In the genomic region with DNA sequence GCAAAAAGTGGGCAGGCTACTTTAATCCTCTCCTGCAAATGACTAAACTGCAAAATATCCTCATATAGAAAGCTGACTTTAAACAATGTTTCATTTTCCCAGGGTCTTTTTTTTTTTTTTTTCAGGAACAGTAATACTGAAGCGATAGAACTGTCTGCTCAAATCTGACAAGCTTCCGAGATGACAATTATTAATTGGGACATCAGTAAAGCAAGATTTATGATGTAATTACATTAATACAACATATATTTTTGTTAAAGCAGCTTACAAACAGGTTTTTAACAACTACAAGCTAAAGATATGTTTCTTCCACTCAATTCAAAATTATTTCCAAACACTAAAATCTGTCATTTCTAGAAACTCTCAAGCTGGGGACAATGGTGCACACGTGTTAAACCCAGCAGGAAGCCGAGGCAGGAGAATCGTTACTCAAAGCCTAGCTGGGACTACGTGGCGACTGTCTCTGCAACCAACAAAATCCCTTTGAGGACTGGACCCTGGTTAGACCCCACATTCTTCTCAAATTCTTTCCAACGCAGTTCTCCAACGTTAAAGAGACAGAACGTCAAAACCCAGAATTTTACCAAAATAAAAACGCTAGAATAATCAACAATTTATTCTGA, we compare ENCODE assay signal across 8 mouse cellular contexts. TPM values are rescaled to one million over a fixed set of nuclear protein-coding genes. Genes with fewer than 3 reads are reported as not detected.
DNase-seq lines count a peak whose midpoint lies in the region; ATAC-seq and TF ChIP-seq lines count a peak whose summit lies in the region.

No protein-coding gene starts in this region.

- no peaks in the 10 kb centered on the region for H3K27me3 ChIP-seq in limb, embryonic 11.5 days (ENCODE audit: control insufficient read depth, insufficient read depth, low read length)

- 4% methylated on average over 11 of the region's 11 CpGs for WGBS in limb, embryonic 11.5 days
- WGBS in olfactory bulb, adult 2 months: 15% methylated on average over 11 of the region's 11 CpGs

- H3K4me1 ChIP-seq in limb, embryonic 11.5 days (ENCODE audit: control insufficient read depth, insufficient read depth, low read length): peaks cover 2% of the 10 kb centered on the region; the same call in 1 of the 2 replicates
- peaks cover 6% of the 10 kb centered on the region for H3K4me1 ChIP-seq in olfactory bulb, adult 2 months (ENCODE audit: control insufficient read depth, insufficient read depth, low read length)

- peak; percentile 40 to 43 for DNase-seq in cerebellum, postnatal 14 days
- no peak for DNase-seq in cerebellum, adult 8-10 months
- peak; percentile 36 for DNase-seq in thymus, postnatal 14 days
- no peak for DNase-seq in thymus, postnatal 4 days
- peak; percentile 34 for DNase-seq in limb, embryonic 11.5 days (ENCODE audit: low spot score)
- DNase-seq in right cerebral cortex, postnatal 14 days: no peak
- no peak for DNase-seq in layer of hippocampus, adult 8-10 months (ENCODE audit: low spot score in 2 of 2)

- no peak for TF ChIP-seq POLR2A in olfactory bulb, adult 2 months (IDR thresholded peaks at IDR 0.05; ENCODE audit: insufficient read depth, low read depth, low read length)

- no peak overlapping the region for H3K27ac ChIP-seq in limb, embryonic 11.5 days (replicated peaks; ENCODE audit: low read depth, low read length)
- peak overlapping the region; percentile 15; the same call in 1 of the 2 replicates for H3K27ac ChIP-seq in olfactory bulb, adult 2 months (ENCODE audit: insufficient read depth, low read depth, low read length)

- no peak for TF ChIP-seq CTCF in olfactory bulb, adult 2 months (IDR thresholded peaks at IDR 0.05; ENCODE audit: insufficient read depth, low read depth, low read length)

- H3K4me3 ChIP-seq in limb, embryonic 11.5 days (ENCODE audit: low read depth, low read length): peak overlapping the region; percentile 89
- peak overlapping the region; percentile 21; the same call in 1 of the 2 replicates for H3K4me3 ChIP-seq in olfactory bulb, adult 2 months (ENCODE audit: insufficient read depth, low read depth, low read length)

- peak overlapping the region; percentile 96 for H3K9ac ChIP-seq in limb, embryonic 11.5 days (ENCODE audit: low read length)

- H3K9me3 ChIP-seq in limb, embryonic 11.5 days (ENCODE audit: control insufficient read depth, low read length): no peaks in the 10 kb centered on the region

- peak overlapping the region; percentile 51 for H3K4me2 ChIP-seq in limb, embryonic 11.5 days (ENCODE audit: low read depth, severe bottlenecking)

- H3K36me3 ChIP-seq in limb, embryonic 11.5 days (ENCODE audit: control insufficient read depth, insufficient read depth, low read length): peaks cover 2% of the 10 kb centered on the region; the same call in 1 of the 2 replicates

- ATAC-seq in limb, embryonic 11.5 days (ENCODE audit: insufficient number of reproducible peaks, low FRiP score, low TSS enrichment, low read depth): no peak

RNA-seq across cellular contexts. Expression of gene Mapk6, which starts 1.5 kb away (rescaled TPM):
- polyA plus RNA-seq in limb, embryonic 11.5 days (2014; fragmentation: Nextera tagmentation; extraction: Ambion mirVana): 151 TPM in 2 replicates
- polyA plus RNA-seq in olfactory bulb, adult 2 months (2012; ENCODE audit: insufficient read depth, insufficient read length, low replicate concordance, missing spikeins): not detected in 2 replicates
- 10 to 100 TPM; 26.9 to 33.1 (median 28.2) TPM for total RNA-seq in layer of hippocampus, adult 8-10 months (2022)

RNA-seq across cellular contexts. Expression of gene Leo1, which starts 33.0 kb away (rescaled TPM):
- 52.4 and 53.0 TPM in 2 replicates for polyA plus RNA-seq in limb, embryonic 11.5 days (2014; fragmentation: Nextera tagmentation; extraction: Ambion mirVana)
- polyA plus RNA-seq in olfactory bulb, adult 2 months (2012; ENCODE audit: insufficient read depth, insufficient read length, low replicate concordance, missing spikeins): not detected in 2 replicates
- 10 to 100 TPM; 19.8 to 22.8 (median 21.1) TPM for total RNA-seq in layer of hippocampus, adult 8-10 months (2022)

Comparison
In these comparisons a context has a peak if more than half of its experiments do, and no peak if none do; other contexts are left out.
1. DNase-seq: peak in cerebellum, postnatal 14 days (2 of 2), thymus, postnatal 14 days (single experiment) and limb, embryonic 11.5 days (single experiment); none in cerebellum, adult 8-10 months (single experiment), thymus, postnatal 4 days (single experiment), right cerebral cortex, postnatal 14 days (single experiment) and layer of hippocampus, adult 8-10 months (0 of 2).